Mouse (Mus musculus) testis, adult 2 months (tissue): ENCODE results near the gene Dok7. TPM values are rescaled to one million over a fixed set of nuclear protein-coding genes. Genes with fewer than 3 reads are reported as not detected.

Source experiments
- H3K27ac ChIP-seq: fragments of 200-500 bp; 2 replicates; pipeline ENCODE4 v1.5.1; 2012; ENCODE audit warnings: low read depth, low read length; ENCODE audit not compliant: control insufficient read depth, insufficient read depth
- H3K27me3 ChIP-seq: fragments of 200-500 bp; 2 replicates; pipeline ENCODE4 v1.6.1; 2012; ENCODE audit warnings: mild to moderate bottlenecking, low read length, moderate library complexity; ENCODE audit not compliant: control insufficient read depth, insufficient read depth
- H3K36me3 ChIP-seq: fragments of 200-500 bp; 2 replicates; pipeline ENCODE4 v1.6.1; 2012; ENCODE audit warnings: mild to moderate bottlenecking, low read length; ENCODE audit not compliant: control insufficient read depth, insufficient read depth
- H3K4me1 ChIP-seq: fragments of 200-500 bp; 2 replicates; pipeline ENCODE4 v1.6.1; 2012; ENCODE audit warnings: low read length; ENCODE audit not compliant: control insufficient read depth, insufficient read depth
- H3K4me3 ChIP-seq: fragments of 200-500 bp; 2 replicates; pipeline ENCODE4 v1.5.1; 2012; ENCODE audit warnings: low read depth, mild to moderate bottlenecking, low read length, moderate library complexity, mixed read lengths; ENCODE audit not compliant: control insufficient read depth
- CTCF ChIP-seq: fragments of 200-500 bp; IDR thresholded peaks from 2 replicates; pipeline ENCODE4 v1.5.1; 2012; ENCODE audit warnings: low read depth, mild to moderate bottlenecking, inconsistent platforms, low read length, moderate library complexity; ENCODE audit not compliant: control insufficient read depth, insufficient read depth, insufficient replicate concordance
- POLR2A ChIP-seq: fragments of 200-500 bp; IDR thresholded peaks from 2 replicates; pipeline ENCODE4 v1.6.1; 2012; ENCODE audit warnings: low read depth, mild to moderate bottlenecking, inconsistent platforms, low read length, moderate library complexity; ENCODE audit not compliant: control insufficient read depth
- polyA plus RNA-seq: library from polyadenylated mRNA; depleted of rRNA; stranded (reverse); fragments of >200 nt; gene quantifications from 2 replicates; pipeline ENCODE4 v1.2.3, GENCODE M21; 2012; rRNA removed

Gene Dok7
- polyA plus RNA-seq, 1 experiment = 10.6 TPM

GRCm38 (mm10) chr5:35133468-35133867 lies 76.9 kb downstream of the Dok7 start:
- H3K4me3 ChIP-seq = no peak overlapping the region
- no peaks in the 10 kb centered on the region for H3K27me3 ChIP-seq
- H3K27ac ChIP-seq = no peak overlapping the region
- H3K36me3 ChIP-seq = no peaks in the 10 kb centered on the region
- H3K4me1 ChIP-seq = peaks cover 6% of the 10 kb centered on the region
- TF ChIP-seq CTCF = no peak
- no peak for TF ChIP-seq POLR2A

GRCm38 (mm10) chr5:35134286-35134685 lies 77.7 kb downstream of the Dok7 start:
- no peak for TF ChIP-seq POLR2A
- H3K4me1 ChIP-seq = peaks cover 6% of the 10 kb centered on the region
- H3K27me3 ChIP-seq = no peaks in the 10 kb centered on the region

GRCm38 (mm10) chr5:35135903-35136302 lies 79.3 kb downstream of the Dok7 start:
- H3K4me1 ChIP-seq = peaks cover 6% of the 10 kb centered on the region
- no peak overlapping the region for H3K27ac ChIP-seq
- H3K36me3 ChIP-seq = no peaks in the 10 kb centered on the region
- H3K27me3 ChIP-seq = no peaks in the 10 kb centered on the region
- no peak overlapping the region for H3K4me3 ChIP-seq
- TF ChIP-seq CTCF (no peak), POLR2A (no peak)

More at GRCm38 (mm10) chr5:35134286-35134685, 77.7 kb downstream of the Dok7 start:
- Histone ChIP-seq H3K36me3 (no peaks in the 10 kb centered on the region), H3K27ac (no peak overlapping the region), H3K4me3 (no peak overlapping the region)

Other genes with a start within 250 kb of the Dok7 start
- gene Msantd1, start 148.8 kb upstream of the Dok7 start, polyA plus RNA-seq = 4.0 and 4.1 TPM in 2 replicates
- 35.2 and 54.7 TPM in 2 replicates for gene Rgs12, start 107.3 kb upstream of the Dok7 start, polyA plus RNA-seq
- gene Hgfac, start 15.3 kb upstream of the Dok7 start, polyA plus RNA-seq = 1.8 and 3.0 TPM in 2 replicates
- gene Lrpap1, start 49.0 kb downstream of the Dok7 start, polyA plus RNA-seq = 34.5 and 36.4 TPM in 2 replicates
- 0.10 and 0.26 TPM in 2 replicates for gene Adra2c, start 221.6 kb downstream of the Dok7 start, polyA plus RNA-seq